Mouse (Mus musculus) frontal cortex, postnatal 10 days (tissue): ENCODE results near the gene Drosha.
"Not testable (repeated sequence)": the region's sequence is repeated elsewhere in the genome, so short reads cannot be mapped to it uniquely, and the experiment has no call there.

Experiments used
- DNase-seq, 2 experiments: peaks; one replicate each; pipeline ENCODE4 v3.0.0; 2022; ENCODE audit warnings: low spot score in 2 of 2, mixed read lengths in 1 of 2

Gene Drosha

DNA sequence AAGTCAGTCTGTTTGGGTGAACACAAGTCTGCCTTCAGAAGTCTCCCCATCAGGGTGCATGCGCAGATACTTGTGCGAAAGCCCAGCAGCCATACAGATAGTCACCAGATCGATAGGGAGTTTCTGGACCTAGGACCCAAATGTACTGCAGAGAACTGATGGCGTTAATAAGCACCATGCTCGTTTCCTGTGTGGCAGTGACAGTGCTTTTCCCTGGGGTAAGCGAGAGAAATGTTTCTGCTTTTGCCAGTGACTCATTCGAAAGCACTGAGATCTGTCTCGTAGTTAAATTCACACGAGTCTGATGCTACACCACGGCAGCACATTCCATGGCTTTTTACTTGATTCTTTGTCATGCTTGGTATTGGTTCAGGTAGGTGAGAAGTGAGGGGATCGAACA lies 60.7 kb downstream of the Drosha start:
- no peak for DNase-seq

GRCm38 (mm10) chr15:12887206-12887605 lies 62.6 kb downstream of the Drosha start:
- no peak for DNase-seq

DNA sequence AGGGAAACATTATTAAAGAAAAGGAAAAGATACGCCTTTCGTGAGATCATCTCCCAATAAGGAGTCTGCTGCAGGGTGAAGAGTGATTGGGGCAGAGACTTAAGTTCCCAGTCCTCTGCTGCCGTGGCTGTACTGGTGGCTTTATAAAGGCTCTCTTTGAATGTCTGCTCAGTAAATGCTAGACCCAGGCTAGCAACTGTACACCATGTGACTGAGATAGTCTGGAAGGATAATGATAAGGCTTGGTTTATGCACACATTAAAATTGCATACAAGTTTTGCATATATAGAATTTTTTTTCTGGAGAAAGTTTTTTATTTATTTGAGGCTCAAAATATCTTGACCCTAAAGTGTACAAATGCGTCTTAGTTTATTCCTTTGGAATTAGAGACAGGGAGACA lies 63.7 kb downstream of the Drosha start:
- DNase-seq = no peak

DNA sequence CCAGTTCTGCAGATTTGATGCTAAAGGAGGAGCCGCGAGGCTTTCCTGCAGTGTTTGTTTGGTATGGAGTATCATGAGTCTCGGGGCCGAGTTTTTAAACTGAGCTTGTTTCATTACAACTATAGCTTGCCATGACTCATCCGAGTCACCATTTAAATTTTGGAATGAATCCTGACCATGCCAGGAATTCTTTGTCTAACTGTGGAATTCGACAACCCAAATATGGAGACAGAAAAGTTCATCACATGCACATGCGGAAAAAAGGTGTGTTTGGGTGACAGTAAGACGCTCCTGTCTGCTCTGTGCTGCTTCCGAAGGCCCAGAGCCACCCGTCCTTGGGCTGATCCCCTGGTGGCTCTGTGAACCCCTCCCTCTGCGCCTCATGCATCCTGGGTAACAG lies 65.3 kb downstream of the Drosha start:
- no peak for DNase-seq

- no peak for DNase-seq
These were observed 70.8 kb downstream of the Drosha start for GRCm38 (mm10) chr15:12895426-12895825.

DNA sequence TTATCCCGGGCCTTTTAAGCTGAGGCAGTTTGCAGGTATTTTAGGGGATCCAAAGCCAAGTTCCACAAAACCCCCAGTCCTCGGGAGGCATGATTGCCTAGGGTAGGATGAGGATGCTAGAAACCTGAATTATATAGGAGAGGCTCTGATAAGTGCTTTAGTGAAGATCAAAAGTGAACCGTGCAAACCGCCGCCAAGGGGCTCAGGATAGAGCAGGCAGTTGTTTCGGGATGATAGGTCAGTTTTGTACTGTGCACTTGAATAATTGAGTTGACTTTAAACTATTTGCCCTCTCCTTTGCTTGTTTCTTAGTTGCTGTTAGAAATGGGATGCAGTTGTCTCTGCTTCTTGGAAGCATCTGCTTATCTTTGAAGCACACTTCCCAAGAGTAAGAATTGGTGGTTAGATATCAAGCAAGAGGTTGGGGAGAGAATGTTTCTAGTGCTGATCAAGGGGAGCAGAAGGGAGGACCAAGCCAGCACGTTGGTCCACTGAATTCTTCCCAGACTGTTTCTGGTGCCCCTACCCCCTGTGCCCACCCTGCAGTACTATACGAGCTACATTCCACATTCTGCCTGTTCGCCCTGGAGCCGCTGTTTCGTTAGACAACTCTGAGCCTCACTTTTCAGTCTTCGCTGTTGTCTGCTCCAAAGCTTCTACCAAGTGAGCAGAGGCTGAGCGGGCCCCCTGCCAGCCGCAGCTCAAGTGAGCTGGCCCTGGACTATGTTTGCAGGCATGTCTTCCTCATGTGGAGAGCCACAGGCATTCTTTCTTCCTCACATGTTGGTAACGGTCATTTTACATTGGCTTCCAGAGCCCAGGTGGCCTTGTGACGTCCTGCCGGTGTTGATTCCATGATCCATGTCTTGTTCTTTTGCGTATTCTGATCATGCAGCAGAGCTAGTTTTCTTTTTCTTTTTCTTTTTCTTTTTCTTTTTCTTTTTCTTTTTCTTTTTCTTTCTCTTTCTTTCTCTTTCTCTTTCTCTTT lies 71.7 kb downstream of the Drosha start:
- DNase-seq = no peak

DNA sequence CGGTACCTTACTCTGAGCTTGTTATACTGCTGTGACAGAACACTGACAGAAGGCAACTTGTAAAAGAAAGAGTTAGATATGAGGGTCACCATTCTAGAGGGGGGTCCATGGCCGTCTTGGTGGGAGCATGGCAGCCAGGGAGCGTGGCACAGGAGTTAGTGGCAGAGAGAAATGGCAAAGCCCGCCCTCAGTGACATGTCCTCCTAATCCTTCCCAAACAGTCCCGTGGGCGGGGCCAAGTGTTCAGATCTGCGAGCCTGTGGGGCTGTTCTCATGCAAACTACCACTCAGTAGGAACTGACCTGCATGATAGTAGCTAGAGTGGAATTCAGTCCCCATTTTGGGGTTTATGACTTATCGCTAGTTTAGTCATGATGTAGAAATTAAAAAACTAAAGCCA lies 73.2 kb downstream of the Drosha start:
- DNase-seq = no peak

- DNase-seq = no peak
These were observed 76.0 kb downstream of the Drosha start for GRCm38 (mm10) chr15:12900428-12901196.

- no peak for DNase-seq
These were observed 76.6 kb downstream of the Drosha start for GRCm38 (mm10) chr15:12901197-12901570.

DNA sequence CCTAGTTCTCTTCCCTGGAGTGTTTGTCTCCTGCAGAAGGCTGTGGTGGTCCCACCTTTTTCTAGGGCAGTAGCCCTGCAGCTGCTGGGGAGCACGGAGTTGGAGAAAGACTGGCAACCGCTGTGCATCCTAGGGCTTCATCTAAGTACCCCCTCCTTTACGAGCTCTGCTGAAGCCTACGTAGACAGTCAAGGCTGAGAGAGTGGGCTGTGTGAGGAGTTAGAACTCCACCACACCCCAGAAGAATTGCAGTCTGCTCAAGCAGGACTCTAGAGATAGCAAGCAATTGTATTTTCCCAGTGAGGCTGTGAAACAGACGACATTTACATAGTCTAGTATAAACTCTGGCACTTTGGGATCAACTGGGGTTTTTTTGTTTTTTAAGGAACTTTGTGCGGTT lies 79.8 kb downstream of the Drosha start:
- DNase-seq = no peak

GRCm38 (mm10) chr15:12907962-12908719 lies 83.5 kb downstream of the Drosha start:
- DNase-seq = no peak

- DNase-seq = no peak
These were observed 84.1 kb downstream of the Drosha start for GRCm38 (mm10) chr15:12908720-12909028.

GRCm38 (mm10) chr15:12909171-12909570 lies 84.6 kb downstream of the Drosha start:
- no peak for DNase-seq

GRCm38 (mm10) chr15:12911082-12911481 lies 86.5 kb downstream of the Drosha start:
- no peak for DNase-seq

DNA sequence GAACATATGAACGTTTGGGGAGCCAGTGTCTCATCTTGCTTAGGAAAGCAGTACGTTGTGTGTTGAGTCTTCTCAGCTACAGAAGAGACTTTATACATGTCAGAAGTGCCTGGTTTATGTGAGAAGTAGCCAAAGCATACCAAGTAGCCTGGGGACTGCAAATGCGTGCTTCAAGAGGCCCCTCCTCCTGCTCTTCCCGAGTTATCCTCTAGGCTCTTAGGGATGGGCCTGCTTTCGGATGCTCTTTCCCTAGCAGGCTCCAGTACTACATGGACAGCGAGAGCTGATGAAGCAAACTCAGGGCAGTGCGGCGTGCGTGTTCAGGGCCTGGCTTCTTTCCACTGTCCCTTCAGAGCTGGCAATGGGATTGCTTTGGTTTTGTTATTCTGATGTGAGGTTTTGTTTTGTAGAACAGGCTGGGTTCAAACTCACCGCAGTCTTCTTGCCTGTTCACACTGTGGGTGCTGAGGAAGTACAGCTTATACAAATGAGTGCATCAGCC lies 91.8 kb downstream of the Drosha start:
- DNase-seq = no peak

- DNase-seq = not testable (repeated sequence)
These were observed 94.8 kb downstream of the Drosha start for GRCm38 (mm10) chr15:12919326-12919966.

DNA sequence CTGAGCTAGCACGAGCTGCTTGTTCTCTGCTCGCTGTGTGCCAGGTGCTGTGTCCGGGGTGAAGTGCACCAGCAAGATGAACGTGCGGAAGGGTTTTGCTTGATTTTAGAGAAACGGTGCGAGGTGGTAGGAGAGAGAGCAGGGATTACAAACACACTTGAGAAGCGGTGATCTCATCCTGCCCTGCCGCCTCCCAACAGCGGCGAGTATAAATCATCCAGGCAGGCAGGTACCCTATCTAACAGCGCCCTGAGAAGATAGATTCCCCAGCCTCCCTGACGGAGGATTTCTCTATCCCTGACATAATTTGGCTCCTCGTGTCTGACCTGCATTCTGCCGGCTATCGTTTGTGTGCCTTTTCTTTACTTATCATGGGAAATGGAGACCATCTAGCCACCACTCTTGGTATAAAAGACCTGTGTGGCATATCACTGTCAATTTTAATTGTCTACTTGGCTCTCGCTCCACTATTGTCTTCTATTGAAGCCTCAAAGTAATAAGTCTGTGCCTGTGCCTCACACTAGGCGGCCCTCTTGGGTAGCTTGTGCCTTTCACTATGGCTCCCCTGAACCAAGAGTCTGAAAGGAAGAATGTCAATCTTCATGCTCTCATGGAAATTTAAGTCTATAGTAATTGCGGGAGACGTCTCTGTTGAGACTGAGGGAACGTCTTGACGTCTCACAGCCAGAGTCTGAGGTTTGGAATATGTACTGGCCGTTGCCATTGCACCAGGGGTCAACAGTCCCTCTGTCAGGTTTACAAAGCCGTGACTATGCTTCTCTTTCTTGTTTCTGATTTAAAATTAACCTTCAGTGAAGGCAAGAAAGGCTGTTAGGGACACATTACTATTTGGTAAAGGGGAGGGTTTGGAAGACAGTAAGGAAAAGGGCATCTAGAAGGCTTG lies 95.6 kb downstream of the Drosha start:
- no peak for DNase-seq

DNA sequence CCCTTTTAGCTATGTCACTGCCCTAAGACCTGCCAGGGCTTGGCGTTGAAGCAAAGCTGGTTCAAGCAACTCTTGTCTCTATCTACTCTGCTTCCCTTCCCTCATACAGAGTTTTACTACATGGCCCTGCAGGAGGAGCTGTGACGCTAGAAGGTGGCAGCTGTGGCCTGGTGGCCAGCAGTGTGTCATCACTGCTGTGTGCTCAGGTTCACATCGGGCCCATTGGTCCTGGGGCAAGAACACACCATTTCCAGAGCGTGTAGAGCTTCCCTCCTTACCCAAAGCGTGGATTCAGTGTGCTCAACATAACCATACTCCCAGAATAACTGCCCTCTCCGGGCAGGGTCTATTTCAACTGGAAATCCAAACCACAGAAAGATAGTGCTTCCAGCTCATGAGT lies 97.3 kb downstream of the Drosha start:
- no peak for DNase-seq

DNA sequence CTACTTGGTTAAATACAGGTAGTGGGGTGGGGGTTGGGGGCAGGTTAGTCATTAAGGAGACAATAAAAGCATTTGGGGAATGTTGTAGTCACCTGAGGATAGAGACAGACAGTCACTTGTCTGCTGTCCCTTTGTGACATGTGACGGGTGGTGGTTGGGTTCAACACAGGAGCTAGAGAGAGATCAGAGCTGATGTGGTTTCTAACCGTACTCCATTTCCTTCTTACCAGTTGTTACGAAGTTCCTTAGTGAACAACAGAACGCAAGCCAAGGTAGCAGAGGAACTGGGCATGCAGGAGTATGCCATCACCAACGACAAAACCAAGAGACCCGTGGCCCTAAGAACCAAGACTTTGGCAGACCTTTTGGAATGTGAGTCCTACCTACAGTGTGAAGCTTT lies 99.2 kb downstream of the Drosha start:
- DNase-seq = no peak

DNA sequence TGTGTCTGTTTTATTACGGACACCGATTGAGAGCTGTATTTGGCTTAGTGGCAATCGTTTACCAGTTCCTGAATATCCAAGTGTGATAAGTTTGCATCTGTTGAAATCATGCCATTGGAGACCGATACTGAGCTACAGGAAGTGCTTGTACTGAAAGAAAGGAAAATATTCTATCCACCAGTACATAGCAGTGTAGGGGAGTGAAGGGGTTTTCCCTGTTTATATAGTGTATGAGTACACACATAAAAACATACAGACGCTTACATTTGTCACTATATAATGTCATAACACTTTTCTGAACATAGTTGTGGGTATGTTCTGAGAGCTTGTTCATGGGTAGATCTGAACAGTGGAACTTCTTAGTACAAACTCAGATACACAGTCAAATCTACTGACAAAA lies 106.9 kb downstream of the Drosha start:
- no peak for DNase-seq
